Mouse (Mus musculus) intestine, embryonic 14.5 days (tissue): ENCODE measurements around the gene Eif4b. TPM values are rescaled to one million over a fixed set of nuclear protein-coding genes. Genes with fewer than 3 reads are reported as not detected.

Source experiments
- ATAC-seq: fragments of 200-750 bp; cut with Nextera tagmentation; replicated peaks from 2 replicates; pipeline ENCODE4 v1.8.0; 2017; ENCODE audit warnings: low read depth, moderate number of reproducible peaks, moderate TSS enrichment, moderate library complexity; ENCODE audit not compliant: low FRiP score, low TSS enrichment
- DNase-seq: peaks from one replicate; pipeline ENCODE4 v3.0.0-alpha.2; 2018; ENCODE audit warnings: low spot score
- H3K27ac ChIP-seq: fragments of 300-500 bp; sonication (generic); 2 replicates; pipeline ENCODE4 v1.5.1; 2014; ENCODE audit warnings: low read depth, mild to moderate bottlenecking, control low read depth
- H3K27me3 ChIP-seq: fragments of 300-500 bp; sonication (generic); replicated peaks from 2 replicates; pipeline ENCODE4 v1.6.1; 2014; ENCODE audit warnings: low read length, control low read depth; ENCODE audit not compliant: control insufficient read depth, insufficient read depth
- H3K36me3 ChIP-seq: fragments of 300-500 bp; sonication (generic); 2 replicates; pipeline ENCODE4 v1.6.1; 2014; ENCODE audit warnings: low read length, control low read depth; ENCODE audit not compliant: control insufficient read depth, insufficient read depth
- H3K4me1 ChIP-seq: fragments of 300-500 bp; sonication (generic); replicated peaks from 2 replicates; pipeline ENCODE4 v1.6.1; 2014; ENCODE audit warnings: low read length, control low read depth, mixed read lengths; ENCODE audit not compliant: control insufficient read depth, insufficient read depth
- H3K4me2 ChIP-seq: fragments of 300-500 bp; sonication (generic); 2 replicates; pipeline ENCODE4 v1.6.1; 2014; ENCODE audit warnings: low read length
- H3K4me3 ChIP-seq: fragments of 300-500 bp; sonication (generic); 2 replicates; pipeline ENCODE4 v1.5.1; 2014; ENCODE audit warnings: low read depth, low read length, control low read depth, mixed read lengths
- H3K9ac ChIP-seq: fragments of 300-500 bp; sonication (generic); 2 replicates; pipeline ENCODE4 v1.6.1; 2014; ENCODE audit warnings: mild to moderate bottlenecking, low read length
- H3K9me3 ChIP-seq: fragments of 300-500 bp; sonication (generic); 2 replicates; pipeline ENCODE4 v1.6.1; 2016; ENCODE audit warnings: low read length, control low read depth; ENCODE audit not compliant: control insufficient read depth
- WGBS: fragments of 180-500 bp; shearing (Covaris S2); extraction: QIAGEN DNeasy Blood & Tissue Kit; methylation state at CpG from one replicate; pipeline ENCODE4 v1.1.7; 2014; 5-methylcytosine and 5-hydroxymethylcytosine counted together
- polyA plus RNA-seq: library from polyadenylated mRNA; unstranded; fragments of >200 nt; fragmentation: Nextera tagmentation; extraction: Ambion mirVana; gene quantifications from 2 replicates; pipeline ENCODE4 v1.2.1, GENCODE M21; 2014

Eif4b gene
- polyA plus RNA-seq, 1 experiment from 2014 or later = 141 TPM

DNA sequence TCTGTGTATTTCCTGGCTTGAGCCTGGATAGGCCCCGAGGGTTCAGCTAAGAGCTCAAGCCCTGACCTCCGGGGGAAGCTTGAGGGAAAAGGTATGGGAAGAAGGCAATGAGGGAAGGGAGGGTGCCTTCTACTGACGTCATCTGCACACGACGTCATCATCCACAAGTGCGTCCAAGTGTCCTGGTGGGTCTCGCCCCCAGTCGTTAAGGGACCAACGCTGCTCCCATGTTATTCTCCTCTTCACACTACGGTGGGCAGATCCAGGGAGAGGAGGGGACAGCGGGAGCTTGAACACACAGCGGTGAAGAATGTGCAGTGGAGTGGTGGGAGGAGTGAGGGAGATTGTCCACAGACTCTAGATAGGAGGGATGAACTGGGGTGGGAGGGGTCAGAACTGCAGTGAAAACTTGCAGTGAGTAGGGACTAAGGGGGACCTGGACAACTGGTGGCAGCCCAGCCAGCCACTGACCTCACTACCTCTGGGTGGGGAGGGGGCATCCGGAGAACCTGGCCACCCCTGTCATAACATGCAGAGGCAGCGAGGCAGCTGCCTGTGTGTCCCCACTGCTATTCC lies 29.9 kb downstream of the Eif4b start:
- 6% methylated on average over 14 of the region's 14 CpGs for WGBS
- Histone ChIP-seq H3K27me3 (no peaks in the 10 kb centered on the region), H3K27ac (peak overlapping the region; percentile 85), H3K4me1 (peaks cover 64% of the 10 kb centered on the region), H3K4me3 (peak overlapping the region; percentile 54), H3K9ac (peak overlapping the region; percentile 59), H3K36me3 (peaks cover 24% of the 10 kb centered on the region), H3K9me3 (no peaks in the 10 kb centered on the region), H3K4me2 (peak overlapping the region; percentile 80)
- DNase-seq = peak; percentile 72
- ATAC-seq = no peak

DNA sequence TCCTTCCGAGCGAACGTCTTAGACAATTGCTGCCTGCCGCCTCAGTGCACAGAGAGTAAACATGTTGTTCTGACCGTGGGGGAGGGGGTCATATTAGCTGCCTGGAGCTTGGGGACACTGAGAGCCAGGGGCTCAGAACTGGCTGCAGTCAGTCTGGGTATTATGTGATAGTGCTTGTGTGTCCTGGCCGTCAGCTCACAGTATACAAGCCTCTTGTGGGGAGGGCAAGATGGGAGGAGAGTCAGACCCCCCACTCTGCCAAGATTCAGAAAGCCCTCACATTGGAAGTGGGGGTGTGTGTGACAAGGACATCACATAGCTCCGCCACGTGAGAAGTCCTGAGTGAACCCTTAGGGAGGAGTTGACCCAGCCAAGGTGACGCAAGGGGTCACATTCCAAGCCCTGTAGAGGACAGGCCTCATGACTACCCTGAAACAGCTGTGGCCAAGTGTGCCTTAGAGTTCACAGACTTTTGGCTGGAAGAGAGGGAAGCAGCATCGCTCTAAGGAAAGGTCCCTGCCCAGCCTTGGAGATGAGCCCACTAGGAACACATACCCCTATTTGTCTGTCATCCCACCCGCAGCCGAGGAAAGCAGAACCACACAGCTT lies 30.5 kb downstream of the Eif4b start:
- peaks cover 66% of the 10 kb centered on the region for H3K4me1 ChIP-seq
- H3K27me3 ChIP-seq = no peaks in the 10 kb centered on the region
- DNase-seq = no peak
- peak overlapping the region; percentile 59; the same call in 1 of the 2 replicates for H3K9ac ChIP-seq
- H3K4me2 ChIP-seq = peak overlapping the region; percentile 80
- H3K4me3 ChIP-seq = peak overlapping the region; percentile 54
- peaks cover 27% of the 10 kb centered on the region for H3K36me3 ChIP-seq
- 23% methylated on average over 12 of the region's 12 CpGs for WGBS
- peak overlapping the region; percentile 85 for H3K27ac ChIP-seq
- ATAC-seq = no peak
- no peaks in the 10 kb centered on the region for H3K9me3 ChIP-seq

DNA sequence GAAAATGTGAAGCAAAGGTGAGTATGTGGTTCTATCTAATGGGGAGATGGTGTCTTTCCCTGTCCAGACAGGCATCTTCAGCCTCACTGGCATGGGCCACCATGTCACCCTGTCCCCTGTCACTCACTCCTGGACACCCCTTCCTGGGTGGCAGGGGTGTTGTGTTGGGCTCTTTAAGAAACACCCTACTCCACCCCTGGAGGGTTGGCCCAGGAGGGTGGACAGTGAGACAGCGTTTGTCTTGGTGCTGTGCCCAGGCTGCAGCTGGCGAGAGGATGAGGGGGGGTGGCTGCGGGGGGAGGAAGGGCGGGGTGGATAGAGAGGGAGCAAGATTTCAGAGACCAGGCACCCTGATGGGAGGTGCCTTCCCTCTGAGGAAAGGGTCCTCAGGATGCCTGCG lies 31.8 kb downstream of the Eif4b start:
- ATAC-seq = no peak
- Histone ChIP-seq H3K4me1 (peaks cover 57% of the 10 kb centered on the region), H3K27ac (no peak overlapping the region), H3K36me3 (peaks cover 39% of the 10 kb centered on the region), H3K4me3 (no peak overlapping the region), H3K9ac (no peak overlapping the region), H3K9me3 (no peaks in the 10 kb centered on the region), H3K27me3 (no peaks in the 10 kb centered on the region), H3K4me2 (no peak overlapping the region)
- 49% methylated on average over 5 of the region's 5 CpGs for WGBS
- DNase-seq = no peak

DNA sequence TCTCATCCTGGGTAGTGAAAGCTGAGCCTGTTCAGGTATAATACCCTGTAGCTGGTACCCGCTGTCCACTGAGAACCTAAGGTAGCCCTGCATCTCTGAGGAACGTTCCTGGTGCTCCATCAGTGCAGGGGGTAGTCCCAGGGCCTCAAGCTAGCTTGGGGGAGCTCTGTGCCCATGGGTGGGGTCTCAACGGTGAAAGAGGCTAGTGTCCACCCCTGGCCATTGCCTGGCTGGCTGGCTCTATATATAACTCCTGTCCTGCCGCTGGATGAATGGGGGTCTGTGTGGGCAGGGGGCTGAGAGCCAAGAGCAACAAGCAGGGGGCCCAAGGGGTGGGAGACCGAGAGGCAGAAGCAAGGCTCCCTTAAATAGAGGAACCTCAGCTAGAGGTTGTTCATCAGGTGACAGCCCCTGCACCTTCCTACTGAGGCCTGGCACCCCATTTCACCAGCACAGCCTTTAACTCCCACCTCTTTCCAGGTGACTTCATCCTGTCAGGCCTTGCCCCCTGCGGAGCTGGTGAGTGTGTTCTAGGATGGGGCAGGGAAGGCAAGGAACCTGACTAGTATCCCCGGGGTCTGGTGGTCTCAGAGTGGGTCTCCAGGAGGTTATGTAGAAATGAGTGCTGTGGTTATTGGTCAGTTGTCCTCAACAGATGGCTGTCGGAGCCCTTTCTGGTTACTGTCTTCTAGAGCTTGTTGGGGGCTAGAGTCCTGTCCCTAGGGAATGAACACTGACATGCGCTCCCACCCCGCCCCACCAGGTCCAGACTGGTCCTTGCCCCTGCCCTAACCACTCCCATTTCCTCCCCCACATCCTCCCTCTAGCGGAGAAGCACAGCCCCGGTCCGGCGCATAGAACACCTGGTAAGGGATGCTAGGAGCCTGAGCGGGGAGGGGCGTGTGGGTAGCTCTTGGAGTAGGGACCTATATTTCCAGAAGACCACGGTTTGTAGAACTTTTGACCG lies 32.5 kb downstream of the Eif4b start:
- no peak overlapping the region for H3K27ac ChIP-seq
- H3K9me3 ChIP-seq = no peaks in the 10 kb centered on the region
- H3K4me1 ChIP-seq = peaks cover 57% of the 10 kb centered on the region
- no peaks in the 10 kb centered on the region for H3K27me3 ChIP-seq
- H3K9ac ChIP-seq = no peak overlapping the region
- WGBS = 38% methylated on average over 18 of the region's 18 CpGs
- peaks cover 46% of the 10 kb centered on the region for H3K36me3 ChIP-seq
- H3K4me3 ChIP-seq = no peak overlapping the region
- no peak for ATAC-seq
- H3K4me2 ChIP-seq = peak overlapping the region; percentile 43; the same call in 1 of the 2 replicates
- DNase-seq = no peak

DNA sequence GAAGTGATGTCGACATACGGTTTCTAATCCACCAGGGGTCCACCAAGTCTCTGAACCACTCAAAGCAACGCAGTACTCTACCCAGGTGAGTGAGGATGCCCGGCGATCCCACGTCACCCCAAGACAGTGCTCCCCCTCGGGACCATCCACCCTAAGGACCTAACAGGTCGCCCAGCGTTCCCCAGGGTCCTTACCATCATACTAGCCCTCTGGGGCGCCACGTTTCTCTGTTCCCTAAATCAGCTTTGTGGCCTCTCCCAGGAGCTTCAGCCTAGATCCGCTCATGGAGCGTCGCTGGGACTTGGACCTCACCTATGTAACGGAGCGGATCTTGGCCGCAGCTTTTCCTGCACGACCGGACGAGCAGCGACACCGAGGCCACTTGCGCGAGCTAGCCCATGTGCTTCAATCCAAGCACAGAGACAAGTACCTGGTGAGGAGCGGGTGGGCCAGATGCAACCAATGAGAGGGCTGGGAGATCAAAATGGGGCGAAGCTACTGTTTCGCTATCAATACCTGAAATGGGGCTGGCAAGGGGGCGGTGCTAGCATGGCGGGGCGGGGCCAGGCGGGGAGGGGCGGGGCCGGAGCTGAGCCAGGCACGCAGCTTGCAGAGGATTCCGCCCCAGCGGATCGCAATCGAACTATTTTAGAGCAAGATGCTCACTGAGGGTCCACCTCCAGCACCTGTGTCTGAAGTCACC lies 33.3 kb downstream of the Eif4b start:
- no peak for ATAC-seq
- peak overlapping the region; percentile 9 for H3K4me3 ChIP-seq
- 24% methylated on average over 38 of the region's 38 CpGs for WGBS
- H3K9ac ChIP-seq = no peak overlapping the region
- peak overlapping the region; percentile 43 for H3K4me2 ChIP-seq
- no peaks in the 10 kb centered on the region for H3K27me3 ChIP-seq
- peaks cover 54% of the 10 kb centered on the region for H3K36me3 ChIP-seq
- peaks cover 49% of the 10 kb centered on the region for H3K4me1 ChIP-seq
- DNase-seq = peak; percentile 77
- no peak overlapping the region for H3K27ac ChIP-seq
- no peaks in the 10 kb centered on the region for H3K9me3 ChIP-seq

DNA sequence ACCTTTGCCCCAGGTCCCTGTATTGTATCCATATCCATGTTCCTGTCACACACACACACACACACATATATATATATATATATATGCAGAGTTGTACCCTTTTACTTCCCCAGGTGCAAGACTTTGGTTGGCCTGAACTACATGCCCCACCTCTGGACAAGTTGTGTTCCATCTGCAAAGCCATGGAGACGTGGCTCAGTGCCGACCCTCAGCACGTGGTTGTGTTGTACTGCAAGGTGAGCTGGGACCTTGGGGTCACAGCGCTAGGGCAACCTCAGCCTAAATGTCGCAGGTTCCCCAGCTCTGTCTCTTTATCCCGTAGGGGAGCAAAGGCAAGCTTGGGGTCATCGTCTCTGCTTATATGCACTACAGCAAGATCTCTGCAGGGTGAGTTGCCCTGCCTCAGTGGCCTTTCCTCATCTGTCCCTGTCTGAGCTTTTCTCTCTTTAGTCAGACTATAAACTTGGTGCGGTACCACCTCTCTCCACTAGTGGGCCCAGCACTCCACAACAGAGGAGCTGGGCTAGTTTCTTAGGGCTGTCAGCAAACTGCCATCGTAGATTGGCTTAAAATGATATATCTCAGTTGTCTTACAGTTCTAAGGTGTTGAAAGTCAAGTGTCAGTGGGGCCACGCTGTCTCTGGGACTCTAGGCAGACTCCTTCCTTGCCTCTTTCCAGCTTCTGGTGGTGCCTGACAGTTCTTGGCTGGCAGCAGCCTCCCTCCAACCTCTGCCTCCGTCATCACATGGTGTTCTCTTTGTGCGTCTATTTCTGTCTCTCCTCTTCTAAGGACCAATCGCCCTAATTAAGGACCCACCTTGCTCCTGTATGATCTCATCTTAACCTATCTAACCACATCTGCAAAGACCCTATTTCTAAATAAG lies 34.4 kb downstream of the Eif4b start:
- Histone ChIP-seq H3K9me3 (no peaks in the 10 kb centered on the region), H3K27ac (no peak overlapping the region), H3K4me1 (peaks cover 39% of the 10 kb centered on the region), H3K27me3 (no peaks in the 10 kb centered on the region), H3K4me2 (no peak overlapping the region; the same call in 1 of the 2 replicates), H3K9ac (no peak overlapping the region), H3K36me3 (peaks cover 65% of the 10 kb centered on the region), H3K4me3 (no peak overlapping the region)
- no peak for ATAC-seq
- peak; percentile 87 for DNase-seq
- 49% methylated on average over 13 of the region's 13 CpGs for WGBS

DNA sequence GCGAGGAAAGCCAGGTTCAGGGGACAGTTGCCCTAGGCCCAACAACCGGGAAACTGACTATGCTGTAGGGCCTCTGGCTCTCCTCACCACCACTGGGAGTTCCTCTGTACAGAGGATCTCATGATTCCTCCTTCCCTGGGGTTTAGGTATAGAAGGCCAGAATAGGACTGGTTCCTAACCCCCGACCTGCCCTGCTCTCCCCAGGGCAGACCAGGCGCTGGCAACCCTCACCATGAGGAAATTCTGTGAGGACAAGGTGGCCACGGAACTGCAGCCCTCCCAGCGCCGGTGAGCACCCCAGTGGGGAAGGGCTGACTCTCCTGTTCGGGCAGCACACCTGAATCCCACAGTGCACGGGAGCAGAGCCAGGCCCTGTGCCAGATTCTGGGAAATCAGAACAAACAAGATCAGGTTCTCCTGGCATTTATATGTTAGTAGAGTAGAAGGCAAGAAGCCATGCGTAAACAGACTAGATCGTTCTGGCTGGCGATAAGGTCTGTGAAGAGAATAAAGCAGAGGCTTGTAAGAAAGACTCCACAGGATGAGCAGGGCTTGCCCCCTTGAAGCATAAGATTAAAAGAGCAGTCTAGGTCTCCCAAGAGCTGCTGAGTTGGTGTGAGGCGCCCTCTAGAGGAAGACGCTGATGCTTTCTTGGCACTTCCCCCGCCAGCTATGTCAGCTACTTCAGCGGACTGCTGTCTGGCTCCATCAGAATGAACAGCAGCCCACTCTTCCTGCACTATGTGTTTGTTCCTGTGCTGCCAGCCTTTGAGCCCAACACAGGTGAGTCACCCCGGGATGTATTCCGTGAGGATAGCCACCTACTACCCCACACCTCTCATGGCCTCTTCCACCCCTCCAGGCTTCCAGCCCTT lies 35.3 kb downstream of the Eif4b start:
- no peak overlapping the region for H3K4me3 ChIP-seq
- 0 out of 2 replicates have a peak, but pooled peaks have one; percentile 9 for ATAC-seq
- no peak overlapping the region for H3K4me2 ChIP-seq
- H3K36me3 ChIP-seq = peaks cover 74% of the 10 kb centered on the region
- DNase-seq = peak; percentile 86
- no peaks in the 10 kb centered on the region for H3K27me3 ChIP-seq
- no peaks in the 10 kb centered on the region for H3K9me3 ChIP-seq
- WGBS = 50% methylated on average over 18 of the region's 18 CpGs
- no peak overlapping the region for H3K27ac ChIP-seq
- no peak overlapping the region for H3K9ac ChIP-seq
- H3K4me1 ChIP-seq = peaks cover 29% of the 10 kb centered on the region
